Mouse (Mus musculus): ENCODE data around the gene Irf2bp2.

GRCm38 (mm10) chr8:126596721-126597120, 2.9 kb upstream of the Irf2bp2 start:
- TF ChIP-seq CTCF (IDR thresholded peaks at IDR 0.05; ENCODE audit: borderline replicate concordance, insufficient read depth, low read depth, low read length) (no peak), POLR2A (IDR thresholded peaks at IDR 0.05; ENCODE audit: borderline replicate concordance, insufficient read depth, low read length) (no peak)
